Mouse (Mus musculus): ENCODE data around the gene Chst1. TPM values are rescaled to one million over a fixed set of nuclear protein-coding genes. Genes with fewer than 3 reads are reported as not detected.

The Chst1 gene
- polyA plus RNA-seq, 1 experiment from 2014 or later = 48.0 TPM

- Histone ChIP-seq H3K36me3 (replicated peaks) (0 out of 2 replicates have a peak, but pooled peaks cover 7% of the 10 kb centered on the region), H3K27me3 (replicated peaks) (no peaks in the 10 kb centered on the region)
- WGBS = 93% methylated on average over 14 of the region's 14 CpGs
Measured at GRCm38 (mm10) chr2:92614106-92614505, 14.6 kb downstream of the Chst1 start.

GRCm38 (mm10) chr2:92617077-92617756 is 17.7 kb downstream of the Chst1 start:
- no peak overlapping the region for H3K4me3 ChIP-seq
- 81% methylated on average over 16 of the region's 16 CpGs for WGBS

More at GRCm38 (mm10) chr2:92614106-92614505, 14.6 kb downstream of the Chst1 start:
- H3K9me3 ChIP-seq = no peaks in the 10 kb centered on the region
- no peak overlapping the region for H3K4me3 ChIP-seq
- no peak overlapping the region for H3K4me2 ChIP-seq
- H3K27ac ChIP-seq = no peak overlapping the region
- no peak for ATAC-seq (replicated peaks)
- H3K9ac ChIP-seq = no peak overlapping the region
- 0 out of 2 replicates have a peak, but pooled peaks cover under 1% of the 10 kb centered on the region for H3K4me1 ChIP-seq

GRCm38 (mm10) chr2:92618016-92618415 is 18.5 kb downstream of the Chst1 start:
- no peak overlapping the region for H3K27ac ChIP-seq
- 83% methylated on average over 6 of the region's 6 CpGs for WGBS
- H3K9me3 ChIP-seq = peaks cover 3% of the 10 kb centered on the region; the same call in 1 of the 2 replicates
- H3K9ac ChIP-seq = no peak overlapping the region
- no peak for ATAC-seq (replicated peaks)
- H3K27me3 ChIP-seq (replicated peaks) = no peaks in the 10 kb centered on the region
- 0 out of 2 replicates have a peak, but pooled peaks cover 7% of the 10 kb centered on the region for H3K36me3 ChIP-seq (replicated peaks)
- H3K4me3 ChIP-seq = no peak overlapping the region
- no peak overlapping the region for H3K4me2 ChIP-seq
- H3K4me1 ChIP-seq = no peaks in the 10 kb centered on the region

More at GRCm38 (mm10) chr2:92617077-92617756, 17.7 kb downstream of the Chst1 start:
- no peak for ATAC-seq (replicated peaks)
- Histone ChIP-seq H3K9ac (no peak overlapping the region), H3K27me3 (replicated peaks) (no peaks in the 10 kb centered on the region), H3K36me3 (replicated peaks) (0 out of 2 replicates have a peak, but pooled peaks cover 7% of the 10 kb centered on the region), H3K4me2 (no peak overlapping the region), H3K4me1 (no peaks in the 10 kb centered on the region), H3K9me3 (peaks cover 3% of the 10 kb centered on the region; the same call in 1 of the 2 replicates), H3K27ac (no peak overlapping the region)

- Histone ChIP-seq H3K4me3 (no peak overlapping the region), H3K9ac (no peak overlapping the region), H3K4me2 (no peak overlapping the region), H3K27ac (no peak overlapping the region), H3K36me3 (replicated peaks) (no peaks in the 10 kb centered on the region), H3K4me1 (peaks cover 5% of the 10 kb centered on the region), H3K27me3 (replicated peaks) (no peaks in the 10 kb centered on the region), H3K9me3 (no peaks in the 10 kb centered on the region)
- no peak for ATAC-seq (replicated peaks)
- 81% methylated on average over 2 of the region's 2 CpGs for WGBS
Measured at GRCm38 (mm10) chr2:92627633-92628032, 28.1 kb downstream of the Chst1 start.

- no peak for ATAC-seq (replicated peaks)
- WGBS = 93% methylated on average over 11 of the region's 11 CpGs
- Histone ChIP-seq H3K36me3 (replicated peaks) (no peaks in the 10 kb centered on the region), H3K4me2 (no peak overlapping the region), H3K9ac (no peak overlapping the region), H3K4me1 (peaks cover 5% of the 10 kb centered on the region), H3K27me3 (replicated peaks) (no peaks in the 10 kb centered on the region), H3K9me3 (no peaks in the 10 kb centered on the region), H3K4me3 (no peak overlapping the region), H3K27ac (no peak overlapping the region)
Measured at GRCm38 (mm10) chr2:92630799-92631198, 31.3 kb downstream of the Chst1 start.

GRCm38 (mm10) chr2:92632027-92632426 is 32.5 kb downstream of the Chst1 start:
- Histone ChIP-seq H3K27ac (no peak overlapping the region), H3K27me3 (replicated peaks) (no peaks in the 10 kb centered on the region), H3K4me3 (no peak overlapping the region), H3K4me1 (peaks cover 5% of the 10 kb centered on the region), H3K36me3 (replicated peaks) (no peaks in the 10 kb centered on the region), H3K9me3 (no peaks in the 10 kb centered on the region), H3K4me2 (no peak overlapping the region), H3K9ac (no peak overlapping the region)
- WGBS = 49% methylated on average over 1 of the region's 1 CpGs
- ATAC-seq (replicated peaks) = 0 out of 2 replicates have a peak, but pooled peaks have one; percentile 39

- H3K9ac ChIP-seq = no peak overlapping the region
- H3K4me1 ChIP-seq = no peaks in the 10 kb centered on the region
- H3K9me3 ChIP-seq = no peaks in the 10 kb centered on the region
- 20% methylated on average over 8 of the region's 8 CpGs for WGBS
- no peak for ATAC-seq (replicated peaks)
- no peak overlapping the region for H3K27ac ChIP-seq
- no peak overlapping the region for H3K4me3 ChIP-seq
- no peaks in the 10 kb centered on the region for H3K36me3 ChIP-seq (replicated peaks)
- no peaks in the 10 kb centered on the region for H3K27me3 ChIP-seq (replicated peaks)
- H3K4me2 ChIP-seq = no peak overlapping the region
Measured at GRCm38 (mm10) chr2:92640555-92640954, 41.0 kb downstream of the Chst1 start.

- Histone ChIP-seq H3K9me3 (no peaks in the 10 kb centered on the region), H3K27me3 (replicated peaks) (no peaks in the 10 kb centered on the region), H3K4me1 (no peaks in the 10 kb centered on the region), H3K9ac (no peak overlapping the region), H3K4me3 (no peak overlapping the region), H3K4me2 (no peak overlapping the region), H3K27ac (no peak overlapping the region), H3K36me3 (replicated peaks) (no peaks in the 10 kb centered on the region)
- ATAC-seq (replicated peaks) = no peak
- WGBS = 52% methylated on average over 7 of the region's 7 CpGs
Measured at GRCm38 (mm10) chr2:92645282-92646037, 46.0 kb downstream of the Chst1 start.

GRCm38 (mm10) chr2:92649154-92649801 is 49.8 kb downstream of the Chst1 start:
- ATAC-seq (replicated peaks) = no peak
- Histone ChIP-seq H3K9me3 (no peaks in the 10 kb centered on the region), H3K27ac (no peak overlapping the region), H3K4me3 (no peak overlapping the region), H3K4me2 (no peak overlapping the region), H3K4me1 (no peaks in the 10 kb centered on the region), H3K9ac (no peak overlapping the region), H3K36me3 (replicated peaks) (no peaks in the 10 kb centered on the region), H3K27me3 (replicated peaks) (no peaks in the 10 kb centered on the region)
- WGBS = 71% methylated on average over 5 of the region's 5 CpGs

- WGBS = 63% methylated on average over 1 of the region's 1 CpGs
- Histone ChIP-seq H3K4me3 (no peak overlapping the region), H3K27ac (no peak overlapping the region), H3K27me3 (replicated peaks) (no peaks in the 10 kb centered on the region), H3K9ac (no peak overlapping the region), H3K4me1 (no peaks in the 10 kb centered on the region), H3K9me3 (no peaks in the 10 kb centered on the region), H3K4me2 (no peak overlapping the region), H3K36me3 (replicated peaks) (no peaks in the 10 kb centered on the region)
- ATAC-seq (replicated peaks) = no peak
Measured at GRCm38 (mm10) chr2:92650428-92650827, 50.9 kb downstream of the Chst1 start.

- H3K27me3 ChIP-seq (replicated peaks) = no peaks in the 10 kb centered on the region
- no peak for ATAC-seq (replicated peaks)
- H3K27ac ChIP-seq = no peak overlapping the region
- WGBS = 88% methylated on average over 7 of the region's 7 CpGs
- no peaks in the 10 kb centered on the region for H3K36me3 ChIP-seq (replicated peaks)
- H3K9me3 ChIP-seq = no peaks in the 10 kb centered on the region
- H3K9ac ChIP-seq = no peak overlapping the region
- H3K4me3 ChIP-seq = no peak overlapping the region
- no peak overlapping the region for H3K4me2 ChIP-seq
- no peaks in the 10 kb centered on the region for H3K4me1 ChIP-seq
Measured at GRCm38 (mm10) chr2:92651294-92651816, 51.8 kb downstream of the Chst1 start.

- Histone ChIP-seq H3K4me2 (no peak overlapping the region), H3K27ac (no peak overlapping the region), H3K4me3 (no peak overlapping the region), H3K27me3 (replicated peaks) (no peaks in the 10 kb centered on the region), H3K9ac (no peak overlapping the region), H3K36me3 (replicated peaks) (no peaks in the 10 kb centered on the region), H3K4me1 (no peaks in the 10 kb centered on the region), H3K9me3 (no peaks in the 10 kb centered on the region)
- no peak for ATAC-seq (replicated peaks)
- WGBS = 91% methylated on average over 2 of the region's 2 CpGs
Measured at GRCm38 (mm10) chr2:92657189-92657588, 57.7 kb downstream of the Chst1 start.
